Mouse (Mus musculus) intestine, embryonic 14.5 days (tissue): ENCODE data around the gene Lmo4. TPM values are rescaled to one million over a fixed set of nuclear protein-coding genes. Genes with fewer than 3 reads are reported as not detected.

Source experiments
- ATAC-seq: fragments of 200-750 bp; cut with Nextera tagmentation; replicated peaks from 2 replicates; pipeline ENCODE4 v1.8.0; 2017; ENCODE audit warnings: low read depth, moderate number of reproducible peaks, moderate TSS enrichment, moderate library complexity; ENCODE audit not compliant: low FRiP score, low TSS enrichment
- DNase-seq: peaks from one replicate; pipeline ENCODE4 v3.0.0-alpha.2; 2018; ENCODE audit warnings: low spot score
- H3K27ac ChIP-seq: fragments of 300-500 bp; sonication (generic); 2 replicates; pipeline ENCODE4 v1.5.1; 2014; ENCODE audit warnings: low read depth, mild to moderate bottlenecking, control low read depth
- H3K27me3 ChIP-seq: fragments of 300-500 bp; sonication (generic); replicated peaks from 2 replicates; pipeline ENCODE4 v1.6.1; 2014; ENCODE audit warnings: low read length, control low read depth; ENCODE audit not compliant: control insufficient read depth, insufficient read depth
- H3K36me3 ChIP-seq: fragments of 300-500 bp; sonication (generic); 2 replicates; pipeline ENCODE4 v1.6.1; 2014; ENCODE audit warnings: low read length, control low read depth; ENCODE audit not compliant: control insufficient read depth, insufficient read depth
- H3K4me1 ChIP-seq: fragments of 300-500 bp; sonication (generic); replicated peaks from 2 replicates; pipeline ENCODE4 v1.6.1; 2014; ENCODE audit warnings: low read length, control low read depth, mixed read lengths; ENCODE audit not compliant: control insufficient read depth, insufficient read depth
- H3K4me2 ChIP-seq: fragments of 300-500 bp; sonication (generic); 2 replicates; pipeline ENCODE4 v1.6.1; 2014; ENCODE audit warnings: low read length
- H3K4me3 ChIP-seq: fragments of 300-500 bp; sonication (generic); 2 replicates; pipeline ENCODE4 v1.5.1; 2014; ENCODE audit warnings: low read depth, low read length, control low read depth, mixed read lengths
- H3K9ac ChIP-seq: fragments of 300-500 bp; sonication (generic); 2 replicates; pipeline ENCODE4 v1.6.1; 2014; ENCODE audit warnings: mild to moderate bottlenecking, low read length
- H3K9me3 ChIP-seq: fragments of 300-500 bp; sonication (generic); 2 replicates; pipeline ENCODE4 v1.6.1; 2016; ENCODE audit warnings: low read length, control low read depth; ENCODE audit not compliant: control insufficient read depth
- WGBS: fragments of 180-500 bp; shearing (Covaris S2); extraction: QIAGEN DNeasy Blood & Tissue Kit; methylation state at CpG from one replicate; pipeline ENCODE4 v1.1.7; 2014; 5-methylcytosine and 5-hydroxymethylcytosine counted together
- polyA plus RNA-seq: library from polyadenylated mRNA; unstranded; fragments of >200 nt; fragmentation: Nextera tagmentation; extraction: Ambion mirVana; gene quantifications from 2 replicates; pipeline ENCODE4 v1.2.1, GENCODE M21; 2014

The Lmo4 gene
- polyA plus RNA-seq, 1 experiment from 2014 or later, result 73.4 TPM

DNA sequence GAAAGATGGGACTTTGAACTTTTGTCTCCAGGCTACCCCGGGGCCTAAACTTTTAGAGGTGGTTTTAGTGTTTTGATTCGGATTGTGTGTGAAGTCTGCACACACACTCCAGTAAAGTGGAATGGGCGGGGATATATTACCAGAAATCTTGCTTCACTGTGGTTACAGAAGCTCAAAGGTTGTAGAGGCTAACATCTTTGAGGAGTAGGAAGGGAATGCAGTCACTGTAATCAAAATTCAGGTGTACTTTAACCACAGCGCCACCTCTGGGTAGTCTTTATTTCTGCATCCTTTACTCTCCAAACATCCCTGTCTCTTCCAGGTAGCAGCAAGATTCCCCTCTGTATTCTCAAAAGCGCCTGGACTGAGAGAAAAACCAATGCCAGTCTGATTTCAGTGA, 2.5 kb upstream of the Lmo4 start:
- no peaks in the 10 kb centered on the region for H3K36me3 ChIP-seq
- 48% methylated on average over 5 of the region's 5 CpGs for WGBS
- H3K9me3 ChIP-seq, result no peaks in the 10 kb centered on the region
- no peak overlapping the region for H3K4me3 ChIP-seq
- H3K4me1 ChIP-seq, result no peaks in the 10 kb centered on the region
- H3K27ac ChIP-seq, result no peak overlapping the region
- DNase-seq (peak; percentile 78), ATAC-seq (no peak)
- H3K27me3 ChIP-seq, result no peaks in the 10 kb centered on the region
- no peak overlapping the region for H3K4me2 ChIP-seq
- no peak overlapping the region for H3K9ac ChIP-seq

DNA sequence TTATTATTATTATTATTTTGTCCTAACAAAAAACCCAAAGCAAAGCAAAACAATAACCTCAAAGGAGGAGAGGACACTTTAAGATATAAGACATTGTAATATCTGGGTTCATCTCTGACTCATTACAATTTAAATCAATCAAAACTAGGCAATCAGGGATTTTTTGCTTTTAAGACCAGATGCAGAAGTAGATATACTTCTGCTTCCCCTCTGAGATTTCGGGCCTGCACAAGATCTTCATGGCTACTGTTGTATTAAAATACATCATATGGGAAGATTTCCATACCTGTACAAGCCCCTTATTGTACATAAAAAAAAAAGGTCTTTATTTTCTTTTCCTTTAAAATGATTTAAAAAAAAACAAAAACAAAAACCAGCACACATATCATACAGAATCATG, 1.9 kb upstream of the Lmo4 start:
- WGBS, result 85% methylated on average over 1 of the region's 1 CpGs
- no peaks in the 10 kb centered on the region for H3K4me1 ChIP-seq
- H3K4me2 ChIP-seq, result no peak overlapping the region
- no peak overlapping the region for H3K4me3 ChIP-seq
- ATAC-seq (no peak), DNase-seq (no peak)
- H3K27ac ChIP-seq, result no peak overlapping the region
- no peak overlapping the region for H3K9ac ChIP-seq
- no peaks in the 10 kb centered on the region for H3K9me3 ChIP-seq
- no peaks in the 10 kb centered on the region for H3K27me3 ChIP-seq
- no peaks in the 10 kb centered on the region for H3K36me3 ChIP-seq

GRCm38 (mm10) chr3:144206261-144206660, 1.2 kb upstream of the Lmo4 start:
- no peak for ATAC-seq
- H3K4me2 ChIP-seq, result peak overlapping the region; percentile 94

GRCm38 (mm10) chr3:144205351-144206153, 532 bp upstream of the Lmo4 start:
- no peaks in the 10 kb centered on the region for H3K9me3 ChIP-seq
- peak overlapping the region; percentile 96 for H3K27ac ChIP-seq
- ATAC-seq, result peak; percentile 92
- peak; percentile 94 for DNase-seq
- peak overlapping the region; percentile 94 for H3K4me2 ChIP-seq
- H3K4me1 ChIP-seq, result peaks cover 10% of the 10 kb centered on the region
- under 1% methylated on average over 69 of the region's 69 CpGs for WGBS
- peak overlapping the region; percentile 98 for H3K9ac ChIP-seq
- peaks cover 12% of the 10 kb centered on the region for H3K36me3 ChIP-seq
- no peaks in the 10 kb centered on the region for H3K27me3 ChIP-seq
- peak overlapping the region; percentile 79 for H3K4me3 ChIP-seq

More at GRCm38 (mm10) chr3:144206261-144206660, 1.2 kb upstream of the Lmo4 start:
- H3K27me3 ChIP-seq, result no peaks in the 10 kb centered on the region
- H3K36me3 ChIP-seq, result peaks cover 5% of the 10 kb centered on the region
- peak overlapping the region; percentile 79 for H3K4me3 ChIP-seq
- no peak for DNase-seq
- peaks cover 4% of the 10 kb centered on the region for H3K4me1 ChIP-seq
- H3K27ac ChIP-seq, result peak overlapping the region; percentile 96
- WGBS, result 16% methylated on average over 3 of the region's 3 CpGs
- no peaks in the 10 kb centered on the region for H3K9me3 ChIP-seq
- H3K9ac ChIP-seq, result peak overlapping the region; percentile 98

DNA sequence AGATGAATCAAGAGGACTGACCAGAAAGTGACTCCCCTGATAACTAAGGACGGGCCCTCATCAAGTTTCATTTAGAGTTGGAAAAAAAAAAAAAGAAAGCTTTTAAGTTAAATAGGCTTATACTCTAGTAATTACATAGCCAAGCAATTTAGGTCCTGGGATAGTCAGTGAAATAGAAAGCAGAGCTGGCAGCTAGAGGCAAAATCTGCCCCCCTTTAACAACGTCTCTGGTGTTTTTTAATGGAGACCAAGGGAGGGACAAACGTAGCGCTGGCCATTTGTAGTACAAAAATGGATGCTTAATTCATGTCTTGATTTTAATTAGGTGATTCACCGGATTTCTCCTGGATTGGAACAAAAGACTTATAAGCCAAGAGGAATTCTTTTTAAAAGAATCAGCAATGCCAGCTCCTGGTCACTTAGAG, 1.0 kb downstream of the Lmo4 start:
- peaks cover 22% of the 10 kb centered on the region for H3K36me3 ChIP-seq
- peak overlapping the region; percentile 96 for H3K27ac ChIP-seq
- peaks cover 21% of the 10 kb centered on the region for H3K4me1 ChIP-seq
- H3K9ac ChIP-seq, result peak overlapping the region; percentile 98
- under 1% methylated on average over 5 of the region's 5 CpGs for WGBS
- ATAC-seq (no peak), DNase-seq (peak; percentile 51)
- H3K4me3 ChIP-seq, result peak overlapping the region; percentile 79
- no peaks in the 10 kb centered on the region for H3K27me3 ChIP-seq
- H3K9me3 ChIP-seq, result no peaks in the 10 kb centered on the region
- H3K4me2 ChIP-seq, result peak overlapping the region; percentile 94

GRCm38 (mm10) chr3:144203259-144203987, 1.6 kb downstream of the Lmo4 start:
- Histone ChIP-seq H3K27ac (peak overlapping the region; percentile 96), H3K4me1 (peaks cover 22% of the 10 kb centered on the region), H3K9me3 (no peaks in the 10 kb centered on the region), H3K27me3 (no peaks in the 10 kb centered on the region), H3K4me2 (peak overlapping the region; percentile 94), H3K36me3 (peaks cover 22% of the 10 kb centered on the region), H3K4me3 (peak overlapping the region; percentile 79), H3K9ac (peak overlapping the region; percentile 98)
- ATAC-seq (no peak), DNase-seq (peak; percentile 75)
- 1% methylated on average over 15 of the region's 15 CpGs for WGBS

- H3K4me1 ChIP-seq, result peaks cover 28% of the 10 kb centered on the region
- H3K4me3 ChIP-seq, result peak overlapping the region; percentile 79
- peak overlapping the region; percentile 98 for H3K9ac ChIP-seq
- H3K9me3 ChIP-seq, result no peaks in the 10 kb centered on the region
- H3K27me3 ChIP-seq, result no peaks in the 10 kb centered on the region
- peak overlapping the region; percentile 94 for H3K4me2 ChIP-seq
- WGBS, result under 1% methylated on average over 14 of the region's 14 CpGs
- DNase-seq (no peak), ATAC-seq (no peak; the same call in 1 of the 2 replicates)
- H3K27ac ChIP-seq, result peak overlapping the region; percentile 96
- H3K36me3 ChIP-seq, result peaks cover 22% of the 10 kb centered on the region
These were observed 2.3 kb downstream of the Lmo4 start for GRCm38 (mm10) chr3:144202574-144203258.

- under 1% methylated on average over 61 of the region's 64 CpGs for WGBS
- DNase-seq (peak; percentile 93), ATAC-seq (peak; percentile 52)
- H3K4me3 ChIP-seq, result peak overlapping the region; percentile 79
- H3K4me1 ChIP-seq, result peaks cover 35% of the 10 kb centered on the region
- H3K9ac ChIP-seq, result peak overlapping the region; percentile 98
- no peaks in the 10 kb centered on the region for H3K27me3 ChIP-seq
- H3K9me3 ChIP-seq, result no peaks in the 10 kb centered on the region
- peak overlapping the region; percentile 94 for H3K4me2 ChIP-seq
- peaks cover 22% of the 10 kb centered on the region for H3K36me3 ChIP-seq
- peak overlapping the region; percentile 96 for H3K27ac ChIP-seq
These were observed 3.0 kb downstream of the Lmo4 start for GRCm38 (mm10) chr3:144201794-144202573.
